Mouse (Mus musculus) MN1 (cell line): Measurements from ENCODE around the gene Bmp5.
"Not testable (repeated sequence)": the region's sequence is repeated elsewhere in the genome, so short reads cannot be mapped to it uniquely, and the experiment has no call there.

Experiments
- DNase-seq: peaks from one replicate; pipeline ENCODE4 v3.0.0-alpha.2; 2016; ENCODE audit warnings: low spot score

Bmp5 gene

DNA sequence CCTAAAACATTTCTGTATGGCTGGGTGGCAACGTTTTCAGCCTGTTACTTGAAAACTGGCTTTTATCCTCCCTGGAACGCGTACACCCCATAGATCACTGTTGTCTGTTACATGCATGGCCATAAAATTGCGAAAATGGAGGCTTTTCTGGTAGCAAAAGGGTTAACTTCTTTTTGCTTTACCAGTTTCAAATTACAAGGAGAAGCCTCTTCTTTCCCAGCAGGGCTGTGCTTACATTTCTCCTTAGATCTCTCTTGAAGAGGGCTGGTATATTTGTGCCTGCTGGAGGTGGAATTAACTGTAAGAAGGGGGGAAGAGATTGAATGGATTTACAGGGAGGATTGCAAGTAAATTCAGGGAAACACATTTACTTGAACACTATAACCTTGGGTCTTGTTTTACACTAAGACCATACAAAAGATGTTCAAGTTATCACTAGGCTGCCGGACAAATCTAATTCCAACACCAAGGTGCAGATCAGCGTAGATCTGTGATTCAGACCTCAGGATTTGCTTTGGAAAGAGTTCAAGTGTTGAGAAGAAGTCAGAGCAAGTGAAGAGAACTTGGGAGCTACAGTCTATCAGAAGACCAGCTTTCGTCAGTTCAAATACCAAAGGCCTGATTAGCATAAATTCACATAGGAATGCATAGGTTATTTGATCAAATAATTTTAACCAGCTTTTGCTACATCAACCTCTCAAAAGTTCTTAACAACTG lies at the start of gene Bmp5:
TSS of gene Bmp5 (plus strand) at position 236 of the 717 bp plus-strand sequence.
- no peak for DNase-seq

DNA sequence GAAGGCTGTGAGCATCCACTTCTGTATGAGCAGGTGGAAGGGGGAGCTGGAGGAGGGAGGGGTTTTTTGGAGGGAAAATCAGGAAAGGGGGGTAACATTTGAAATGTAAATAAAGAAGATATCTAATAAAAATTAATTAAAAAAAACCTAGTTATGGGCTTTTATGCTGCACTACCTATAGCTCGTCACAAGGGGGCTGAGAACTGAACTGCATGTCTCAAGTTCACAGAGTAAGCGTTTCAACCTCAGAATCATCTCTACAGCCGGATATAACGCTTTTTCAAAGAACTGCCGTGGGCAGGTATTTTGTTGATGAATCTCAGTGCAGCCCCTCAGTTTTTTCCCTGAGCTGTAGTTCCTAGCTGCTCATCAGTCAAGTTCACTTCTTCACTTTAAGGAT lies 15.1 kb upstream of the Bmp5 start:
- DNase-seq: peak; percentile 15

DNA sequence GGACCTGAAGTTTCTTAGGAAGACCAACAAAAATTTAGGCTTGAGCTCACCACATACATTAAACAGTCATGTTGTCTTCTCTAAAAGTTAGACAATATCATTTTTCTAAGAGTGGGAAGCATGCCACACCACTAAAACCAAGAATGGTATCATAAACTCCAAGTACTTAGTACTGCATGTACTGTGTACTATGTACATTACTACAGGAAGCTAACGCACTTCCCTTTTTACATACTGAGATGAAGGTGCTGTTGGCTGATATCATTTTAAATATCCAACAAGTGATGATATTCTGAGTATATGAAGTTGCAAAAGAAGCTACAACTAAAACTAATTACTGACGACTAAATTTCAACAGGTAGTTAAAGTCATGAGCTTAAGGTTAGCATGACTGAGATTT lies 13.6 kb upstream of the Bmp5 start:
- DNase-seq: no peak

DNA sequence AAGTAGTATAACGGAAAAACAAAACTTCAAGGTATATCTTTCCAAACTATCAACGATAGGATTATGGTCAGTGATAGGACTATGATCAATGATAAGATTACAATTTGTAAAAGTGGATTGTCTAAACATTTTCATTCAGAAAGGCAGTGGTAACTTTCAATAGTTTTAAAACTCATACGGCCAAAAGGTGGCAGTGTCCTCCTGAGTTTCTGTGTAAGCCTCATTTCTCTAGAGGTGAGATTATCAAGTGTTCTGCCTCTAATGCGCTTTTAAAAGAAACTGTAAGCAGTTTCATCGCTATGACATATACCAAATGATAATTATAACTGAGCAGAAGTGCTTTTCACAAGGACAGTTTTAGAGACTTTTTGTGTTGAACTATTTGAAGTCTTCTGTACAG lies 12.7 kb upstream of the Bmp5 start:
- peak; percentile 57 for DNase-seq

DNA sequence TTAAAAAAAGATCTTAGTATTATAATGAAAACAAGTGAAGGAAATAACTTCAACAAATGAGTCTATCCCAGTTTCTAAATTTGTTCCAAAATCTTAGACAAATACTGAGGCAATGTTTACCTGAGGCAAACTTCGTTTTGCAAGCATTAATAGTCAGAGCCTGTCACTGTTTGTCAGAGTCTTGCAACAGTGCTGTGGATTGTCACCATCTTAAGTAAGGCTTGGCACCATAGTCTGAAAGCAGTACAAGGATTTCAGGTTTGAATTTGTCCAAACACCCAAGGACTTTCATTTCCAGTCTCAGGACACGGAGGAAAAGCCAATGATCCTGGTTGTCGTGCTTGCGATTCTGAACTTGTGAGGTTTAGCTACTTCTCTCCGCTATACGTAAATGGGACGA lies 10.4 kb upstream of the Bmp5 start:
- no peak for DNase-seq

DNA sequence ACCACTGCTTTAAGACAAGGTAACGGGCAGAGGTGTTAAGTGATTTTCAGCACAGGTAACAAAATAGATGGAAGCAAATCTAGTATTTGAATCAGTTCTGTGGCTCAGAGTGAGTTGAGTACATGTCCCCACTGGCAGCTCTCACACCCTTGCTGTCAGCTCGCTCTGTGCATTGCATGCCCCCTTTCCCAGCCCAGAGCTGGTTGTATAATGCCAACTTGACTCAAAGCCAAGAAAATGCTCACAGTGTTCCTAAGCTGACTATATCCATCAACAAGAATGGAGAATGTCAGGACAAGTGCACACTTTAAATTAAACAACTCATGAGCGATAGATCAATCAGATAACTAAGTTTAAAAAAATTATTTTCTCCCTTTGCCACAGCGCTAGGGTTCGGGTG lies 8.6 kb upstream of the Bmp5 start:
- DNase-seq: no peak

DNA sequence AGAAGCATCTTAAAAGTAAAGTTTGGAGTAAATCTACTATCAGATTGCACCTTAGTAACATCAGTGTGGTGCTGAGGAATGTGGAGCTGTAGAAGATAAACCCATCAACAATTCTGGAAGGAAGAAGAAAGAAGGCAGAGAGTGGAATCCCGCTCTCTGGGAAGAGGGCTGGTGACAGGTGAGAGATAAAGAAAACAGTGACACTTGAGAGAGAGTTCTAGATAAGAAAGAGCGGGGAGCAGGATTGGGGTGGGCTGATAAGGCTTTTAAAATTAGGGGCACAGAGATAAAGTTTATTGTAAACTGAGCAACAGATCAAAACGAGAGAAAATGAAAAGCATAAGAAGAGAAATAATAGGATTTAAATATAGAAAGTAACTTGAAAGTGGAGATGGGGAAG lies 6.1 kb upstream of the Bmp5 start:
- no peak for DNase-seq

DNA sequence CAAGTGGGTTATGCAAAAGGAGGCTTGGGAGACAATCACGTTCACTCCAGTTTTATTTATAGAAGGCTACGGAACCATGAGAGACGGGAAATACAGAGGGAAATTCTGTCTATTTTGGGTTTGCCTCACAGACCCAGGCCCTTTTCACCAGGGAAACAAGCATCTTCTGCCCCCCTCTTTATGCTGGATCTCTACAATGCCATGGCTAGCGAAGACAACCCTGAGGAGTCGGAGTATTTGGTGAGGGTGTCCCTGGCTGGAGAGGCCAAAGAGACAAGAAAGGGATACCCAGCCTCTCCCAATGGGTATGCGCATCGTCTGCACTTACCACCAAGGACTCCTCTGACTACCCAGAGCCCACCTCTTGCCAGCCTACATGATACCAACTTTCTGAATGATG lies 989 bp downstream of the Bmp5 start:
- no peak for DNase-seq

DNA sequence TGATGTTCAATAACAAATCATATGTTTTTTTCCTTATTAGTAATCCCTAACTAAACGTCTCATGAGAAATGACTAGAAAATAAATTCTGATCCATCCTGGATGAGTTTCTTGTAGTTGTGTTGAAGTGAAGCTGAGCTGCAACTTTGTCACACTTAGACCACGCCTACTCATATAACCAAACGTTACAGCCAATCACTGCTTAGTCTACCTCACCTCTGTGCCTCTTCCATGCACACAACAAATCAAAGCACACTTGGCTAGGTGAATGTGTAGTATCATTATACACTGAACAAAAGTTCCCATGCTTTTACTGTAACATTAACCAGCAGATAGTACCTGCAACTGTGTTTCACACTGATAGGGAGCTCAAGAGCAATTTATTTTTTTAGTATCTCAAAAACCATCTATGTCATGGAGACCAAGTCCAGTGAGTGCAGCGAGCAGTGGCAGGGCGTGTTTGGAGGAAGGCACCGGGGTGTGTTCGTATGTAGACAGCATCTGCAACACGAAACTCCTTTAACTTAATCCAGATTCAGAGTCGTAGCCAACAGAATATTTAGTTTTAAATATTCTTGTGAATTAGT lies 3.7 kb downstream of the Bmp5 start:
- no peak for DNase-seq

DNA sequence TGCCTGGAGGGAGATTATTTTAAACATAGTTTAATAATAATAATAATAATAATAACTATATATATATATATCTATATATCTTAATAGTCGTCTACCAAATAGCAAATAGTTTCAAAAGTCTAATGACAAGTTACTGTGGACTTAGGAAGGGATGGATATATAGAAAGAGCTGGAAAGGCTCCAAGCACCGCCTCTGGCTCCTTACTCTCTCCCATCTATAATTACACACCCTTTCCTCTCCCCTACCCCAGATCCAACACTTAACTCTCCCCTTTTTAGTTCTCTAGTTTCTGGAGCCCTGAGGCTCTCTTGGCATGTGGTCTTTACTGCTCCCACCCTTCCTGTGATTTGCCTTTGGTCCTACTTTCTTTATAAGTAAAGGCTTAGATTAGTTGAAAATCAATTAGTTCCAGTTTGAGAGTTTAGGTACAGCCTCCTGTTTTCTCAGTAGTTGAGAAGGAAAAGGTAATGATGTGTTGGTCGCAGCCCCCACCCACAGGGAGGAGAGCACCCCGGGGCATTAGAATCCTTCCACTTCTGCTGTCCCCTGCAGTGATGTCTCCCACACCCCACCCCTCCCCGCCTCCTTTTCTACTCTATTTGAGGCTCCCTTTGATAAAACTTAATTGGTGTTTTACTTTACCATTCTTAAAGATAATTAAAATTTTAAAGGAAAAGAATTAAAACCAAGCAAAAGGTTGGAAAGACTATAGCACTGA lies 5.6 kb downstream of the Bmp5 start:
- no peak for DNase-seq

DNA sequence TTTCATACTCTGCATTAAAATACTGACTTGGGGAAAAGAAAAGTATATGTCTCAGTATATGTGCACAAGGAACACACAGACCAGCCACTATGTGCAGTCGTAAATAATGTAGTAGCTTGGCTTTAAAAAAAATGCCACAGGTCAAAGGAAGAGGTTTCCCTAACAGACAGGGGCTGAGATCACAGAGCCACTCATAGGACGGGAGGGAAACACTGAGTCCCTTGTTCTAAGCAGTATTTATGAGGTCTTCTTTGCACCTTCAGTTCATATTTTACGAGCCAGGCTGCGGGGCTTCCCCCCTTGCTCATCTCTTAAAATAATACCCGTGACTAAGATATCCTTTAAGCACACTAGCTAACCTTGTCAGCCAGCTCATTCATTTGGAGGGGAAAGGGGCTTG lies 6.4 kb downstream of the Bmp5 start:
- no peak for DNase-seq

DNA sequence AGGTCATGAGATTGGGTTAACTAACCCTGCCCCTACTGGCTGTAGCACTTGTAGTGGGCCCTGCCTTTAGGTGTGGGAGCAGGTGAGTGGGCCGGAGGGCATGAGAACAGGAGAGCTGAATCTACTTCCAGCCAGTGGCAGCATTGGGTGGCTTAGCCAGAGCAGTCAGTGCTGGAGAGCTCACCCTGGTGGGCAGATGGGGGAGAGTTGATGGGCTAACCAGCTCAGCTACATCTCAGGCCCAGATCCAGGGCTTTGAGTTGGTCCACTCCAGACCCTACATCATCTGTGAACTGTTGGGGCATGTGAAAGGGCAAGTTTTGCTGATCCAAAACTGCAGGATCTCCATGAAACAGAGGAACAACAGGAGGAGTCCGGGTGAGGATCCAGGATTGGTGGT lies 8.4 kb downstream of the Bmp5 start:
- no peak for DNase-seq

DNA sequence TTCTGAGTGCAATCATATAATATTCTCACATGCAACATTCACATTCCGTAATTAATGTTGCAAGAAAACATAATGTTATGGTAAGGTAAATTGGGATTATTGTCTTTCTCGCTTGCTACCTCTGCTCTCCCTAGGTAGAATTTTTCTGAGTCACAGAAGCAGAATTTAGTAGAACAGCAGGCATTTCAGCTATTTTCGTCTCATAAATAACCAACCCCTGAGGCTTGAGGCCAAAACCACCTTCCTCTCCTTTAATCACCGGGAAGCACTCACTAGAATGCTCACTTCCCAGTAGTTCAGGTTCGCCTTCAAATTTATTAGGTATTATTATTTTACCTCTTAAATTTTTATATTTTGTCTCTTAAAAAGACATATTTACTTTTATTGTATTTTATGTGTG lies 10.8 kb downstream of the Bmp5 start:
- no peak for DNase-seq

DNA sequence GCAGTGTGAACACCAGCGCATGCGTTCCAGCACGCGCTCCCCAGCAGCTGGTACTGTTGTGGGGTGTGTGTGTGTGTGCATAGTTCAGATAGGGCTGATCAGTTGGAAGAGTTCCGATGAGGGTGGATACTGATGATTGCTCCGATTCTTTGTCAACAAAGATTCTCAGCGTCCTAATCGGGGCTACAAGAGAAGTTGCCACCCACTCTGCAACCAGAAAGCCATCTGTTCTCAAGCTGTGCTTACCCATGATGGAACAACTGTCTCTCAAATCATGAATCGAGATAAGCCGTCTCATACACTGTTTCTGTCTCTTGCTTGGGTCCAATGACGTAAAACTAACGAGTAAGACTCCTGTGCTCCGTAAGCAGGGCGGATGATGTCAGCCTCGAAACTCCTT lies 12.0 kb downstream of the Bmp5 start:
- DNase-seq: no peak

DNA sequence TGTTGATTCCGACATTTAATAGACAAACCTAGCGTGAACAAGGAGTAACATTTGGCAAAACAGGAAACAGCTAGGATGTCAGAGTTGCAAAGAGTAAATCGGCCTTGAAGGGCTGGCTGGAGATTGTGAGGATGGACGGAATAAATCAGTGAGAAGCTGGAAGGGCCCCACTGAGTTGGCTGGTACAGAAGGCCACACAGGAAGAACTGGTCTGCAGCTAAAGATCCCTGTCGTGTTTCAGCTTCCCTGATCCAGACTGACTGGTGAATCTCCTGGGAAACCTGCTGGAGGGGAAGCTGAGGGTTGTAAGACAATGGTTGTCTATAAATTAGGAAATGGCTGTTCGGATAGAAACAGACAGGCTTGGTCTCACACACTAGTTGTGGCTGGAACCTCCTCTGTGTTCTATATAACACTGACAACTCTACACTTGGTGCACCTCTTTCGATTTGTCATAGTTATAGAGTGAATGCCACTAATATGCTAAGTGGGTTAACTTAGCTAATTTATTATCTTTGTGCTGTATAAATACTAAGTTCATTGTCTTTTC lies 14.8 kb downstream of the Bmp5 start:
- no peak for DNase-seq

DNA sequence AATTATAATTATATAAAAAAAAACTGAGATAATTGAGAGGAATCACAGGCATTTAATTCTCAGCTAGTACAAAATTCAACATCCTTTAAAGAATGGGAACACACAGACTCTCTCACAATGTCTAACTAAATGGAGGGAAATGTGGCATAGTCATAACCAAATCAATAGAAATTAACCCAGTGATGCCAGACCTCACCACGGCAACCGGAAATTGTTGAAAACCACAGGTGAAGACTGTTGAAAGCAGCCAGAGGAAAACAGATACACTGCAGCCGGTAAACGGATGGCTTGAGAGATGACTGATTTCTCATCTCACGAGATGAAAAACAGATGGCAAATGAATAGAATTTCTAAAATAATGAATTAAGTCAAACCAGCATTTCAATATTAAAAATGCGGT lies 29.8 kb downstream of the Bmp5 start:
- no peak for DNase-seq

DNA sequence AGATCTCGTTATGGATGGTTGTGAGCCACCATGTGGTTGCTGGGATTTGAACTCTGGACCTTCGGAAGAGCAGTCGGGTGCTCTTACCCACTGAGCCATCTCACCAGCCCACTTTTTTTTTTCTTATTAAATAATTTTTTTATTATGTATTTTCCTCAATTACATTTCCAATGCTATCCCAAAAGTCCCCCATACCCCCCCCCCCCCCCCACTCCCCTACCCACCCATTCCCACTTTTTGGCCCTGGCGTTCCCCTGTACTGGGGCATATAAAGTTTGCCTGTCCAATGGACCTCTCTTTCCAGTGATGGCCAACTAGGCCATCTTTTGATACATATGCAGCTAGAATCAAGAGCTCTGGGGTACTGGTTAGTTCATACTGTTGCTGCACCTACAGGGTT lies 33.0 kb downstream of the Bmp5 start:
- not testable (repeated sequence) for DNase-seq

DNA sequence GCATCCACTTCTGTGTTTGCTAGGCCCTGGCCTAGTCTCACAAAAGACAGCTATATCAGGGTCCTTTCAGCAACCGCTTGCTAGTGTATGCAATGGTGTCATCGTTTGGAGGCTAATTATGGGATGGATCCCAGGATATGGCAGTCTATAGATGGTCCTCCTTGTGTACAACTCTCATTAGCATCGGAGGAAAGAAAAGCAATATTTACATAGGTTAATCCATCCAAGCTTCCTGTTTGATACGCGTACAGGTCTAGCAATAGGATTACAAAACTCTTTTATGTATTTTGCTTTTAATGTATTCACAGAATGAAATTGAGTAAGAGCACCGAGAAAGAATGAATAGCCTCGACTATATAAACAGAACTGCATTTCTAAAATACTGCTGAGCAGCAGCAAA lies 33.5 kb downstream of the Bmp5 start:
- DNase-seq: no peak

DNA sequence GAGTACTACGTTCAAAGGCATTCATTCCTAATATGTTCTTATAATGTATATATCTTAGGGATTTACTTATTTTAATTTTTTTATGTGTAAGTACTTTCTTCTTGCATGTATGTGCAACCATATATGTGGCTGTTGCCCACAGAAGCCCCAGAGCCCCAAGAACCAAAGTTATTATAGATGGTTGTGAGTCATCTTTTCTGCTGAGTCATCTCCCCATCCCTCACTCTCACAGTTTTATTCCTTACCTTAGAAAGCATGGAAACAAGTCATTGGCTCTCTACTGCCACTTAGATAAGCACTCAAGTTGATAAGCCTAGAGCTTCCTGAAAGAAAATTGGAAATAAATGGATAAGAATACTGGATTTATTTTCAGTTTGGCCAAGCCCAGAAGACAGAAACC lies 40.0 kb downstream of the Bmp5 start:
- DNase-seq: no peak

DNA sequence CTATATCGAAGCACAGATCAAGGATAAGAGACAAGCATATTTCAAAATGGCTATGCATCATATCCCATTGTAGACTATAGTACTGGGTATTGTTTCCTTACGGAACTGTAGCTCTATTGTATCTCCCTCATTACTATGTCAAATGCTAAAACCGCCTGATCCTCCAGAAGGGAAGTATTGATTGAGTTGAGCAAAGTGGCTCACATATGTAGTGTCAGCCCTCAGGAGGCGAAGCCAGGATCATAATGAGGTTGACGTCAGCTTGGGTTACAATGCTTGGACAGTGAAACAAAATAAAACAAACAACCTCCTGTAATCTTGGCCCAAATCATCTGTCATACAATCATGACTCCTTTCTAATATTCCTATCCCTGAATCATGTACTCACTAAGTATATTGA lies 43.2 kb downstream of the Bmp5 start:
- DNase-seq: no peak

DNA sequence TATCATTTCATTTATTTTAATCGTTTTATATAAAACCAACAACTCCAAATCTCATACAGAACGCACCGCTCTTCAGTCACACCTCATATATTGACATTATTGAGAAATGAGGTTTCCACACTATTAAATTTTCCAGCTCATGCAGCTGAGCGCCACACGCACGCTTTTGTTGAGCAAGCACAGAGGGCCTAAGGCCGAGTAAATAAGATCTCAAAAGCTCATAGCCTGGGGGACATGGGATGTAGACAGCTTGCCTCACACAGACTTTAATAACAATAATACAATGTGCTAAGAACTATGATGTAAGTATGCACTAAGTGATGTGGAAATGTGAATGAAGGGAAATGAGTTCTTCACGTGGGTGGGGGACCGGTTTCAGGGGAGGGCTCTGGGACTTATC lies 57.3 kb downstream of the Bmp5 start:
- DNase-seq: no peak

DNA sequence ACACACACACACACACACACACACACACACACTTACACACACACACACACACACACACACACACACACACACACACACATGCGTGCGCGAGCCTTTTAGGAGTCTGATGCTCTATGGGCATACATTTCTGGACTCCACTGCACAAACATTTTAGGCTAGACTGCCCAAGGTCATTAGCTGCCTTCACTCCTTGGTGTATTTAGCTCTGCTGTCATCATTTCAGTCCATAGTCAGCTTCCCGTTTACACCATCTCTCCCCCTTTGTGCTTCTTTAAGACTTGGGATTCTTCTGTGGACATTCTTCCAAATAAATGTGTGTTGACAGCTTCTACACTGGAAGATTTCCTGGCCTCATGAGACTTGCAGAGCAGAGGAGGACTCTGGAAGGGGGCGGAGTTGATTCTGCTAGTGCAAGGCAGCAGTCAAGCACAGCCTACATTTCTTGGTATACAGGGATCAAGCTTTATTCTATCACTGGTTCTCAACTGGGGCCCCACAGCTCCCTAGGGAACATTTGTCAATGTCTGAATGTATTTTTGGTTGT lies 58.1 kb downstream of the Bmp5 start:
- no peak for DNase-seq

DNA sequence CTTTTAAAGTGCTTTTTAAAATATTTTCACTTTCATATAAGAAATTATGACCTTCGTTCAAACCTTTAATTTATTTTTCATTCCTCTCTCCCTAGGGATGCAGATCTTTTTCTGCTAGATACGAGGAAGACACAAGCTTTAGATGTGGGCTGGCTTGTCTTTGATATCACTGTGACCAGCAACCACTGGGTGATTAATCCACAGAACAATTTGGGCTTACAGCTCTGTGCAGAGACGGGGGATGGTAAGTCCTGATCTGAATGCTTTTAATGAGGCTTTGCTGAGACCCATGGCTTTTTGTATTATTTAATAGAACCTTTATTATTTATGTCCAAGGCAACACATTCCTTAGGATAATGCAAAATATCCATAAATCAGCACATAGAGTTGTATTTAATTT lies 64.3 kb downstream of the Bmp5 start:
- peak; percentile 9 for DNase-seq
